Mouse (Mus musculus) liver, embryonic 16.5 days (tissue): ENCODE measurements at regions not wholly inside any gene's neighbourhood (a gene's known extent, or its start where the extent isn't known, plus 50 kb on each side); places are given as distances from the start of the nearest gene placed in this dataset.

Source experiments
- ATAC-seq: fragments of 200-750 bp; cut with Nextera tagmentation; 2 replicates; pipeline ENCODE4 v1.8.0; 2017; ENCODE audit warnings: low read depth, mild to moderate bottlenecking, moderate number of reproducible peaks, moderate library complexity
- H3K27ac ChIP-seq: fragments of 300-500 bp; sonication (generic); 2 replicates; pipeline ENCODE4 v1.5.1; 2014; ENCODE audit warnings: mild to moderate bottlenecking, low read length
- H3K27me3 ChIP-seq: fragments of 300-500 bp; sonication (generic); 2 replicates; pipeline ENCODE4 v1.6.1; 2014; ENCODE audit warnings: low read depth, low read length, mixed read lengths; ENCODE audit not compliant: control insufficient read depth, insufficient read depth
- H3K36me3 ChIP-seq: fragments of 300-500 bp; sonication (generic); 2 replicates; pipeline ENCODE4 v1.6.1; 2014; ENCODE audit warnings: mild to moderate bottlenecking; ENCODE audit not compliant: control insufficient read depth, insufficient read depth
- H3K4me1 ChIP-seq: fragments of 300-500 bp; sonication (generic); 2 replicates; pipeline ENCODE4 v1.6.1; 2014; ENCODE audit warnings: low read depth, low read length, mixed read lengths; ENCODE audit not compliant: control insufficient read depth
- H3K4me2 ChIP-seq: fragments of 300-500 bp; sonication (generic); 2 replicates; pipeline ENCODE4 v1.6.1; 2014; ENCODE audit warnings: low read depth, low read length, mixed read lengths
- H3K4me3 ChIP-seq: fragments of 300-500 bp; sonication (generic); 2 replicates; pipeline ENCODE4 v1.5.1; 2014; ENCODE audit warnings: low read depth, mild to moderate bottlenecking, low read length
- H3K9ac ChIP-seq: fragments of 300-500 bp; sonication (generic); 2 replicates; pipeline ENCODE4 v1.6.1; 2014; ENCODE audit warnings: low read depth, low read length
- H3K9me3 ChIP-seq: fragments of 300-500 bp; sonication (generic); replicated peaks from 2 replicates; pipeline ENCODE4 v1.6.1; 2016; ENCODE audit warnings: low read length; ENCODE audit not compliant: control insufficient read depth
- WGBS: fragments of 180-500 bp; shearing (Covaris S2); extraction: QIAGEN DNeasy Blood & Tissue Kit; methylation state at CpG from one replicate; pipeline ENCODE4 v1.1.7; 2014; ENCODE audit not compliant: insufficient replicate concordance; 5-methylcytosine and 5-hydroxymethylcytosine counted together

DNA sequence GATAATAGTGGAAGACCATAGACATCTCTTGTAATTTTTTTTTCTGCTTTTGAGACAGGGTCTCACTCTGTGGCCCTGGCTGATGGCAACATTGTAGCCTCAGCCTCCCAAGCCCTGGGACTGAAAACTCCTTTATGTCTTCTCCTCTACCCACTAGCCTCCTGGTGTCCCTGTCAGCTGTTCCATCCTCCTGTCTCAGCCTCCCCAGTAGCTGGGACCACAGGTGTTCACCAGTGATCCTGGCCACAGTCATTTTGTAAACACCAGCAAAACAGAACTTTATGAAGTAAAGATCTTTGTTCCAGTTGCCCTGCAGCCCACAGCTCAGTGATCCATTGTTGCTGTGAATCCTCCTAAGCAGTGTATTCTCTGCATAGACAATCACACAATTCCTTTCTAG is 129.9 kb upstream of the Eya4 start:
- Histone ChIP-seq H3K4me2 (no peak overlapping the region), H3K36me3 (no peaks in the 10 kb centered on the region), H3K9ac (no peak overlapping the region), H3K4me1 (no peaks in the 10 kb centered on the region), H3K27ac (no peak overlapping the region), H3K27me3 (no peaks in the 10 kb centered on the region), H3K4me3 (no peak overlapping the region), H3K9me3 (no peaks in the 10 kb centered on the region)
- no peak for ATAC-seq

DNA sequence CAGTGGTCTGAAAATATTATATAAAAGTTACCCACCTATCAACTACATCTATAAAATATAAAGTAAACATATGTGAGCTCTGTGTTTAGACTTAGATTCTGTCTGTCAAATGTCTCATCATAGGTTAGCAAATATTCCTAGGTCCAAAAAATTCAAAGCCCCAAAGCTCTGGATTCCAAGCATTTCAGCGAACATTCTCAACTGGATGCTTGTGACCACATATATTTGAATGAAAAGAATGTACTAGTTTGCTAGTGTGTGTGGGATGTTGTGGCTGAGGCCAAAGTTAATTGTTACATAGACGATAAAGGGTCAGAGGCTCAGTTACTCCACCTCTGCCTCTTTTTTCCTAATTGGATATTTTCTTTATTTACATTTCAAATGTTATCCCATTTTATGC is 128.3 kb upstream of the Eya4 start:
- Histone ChIP-seq H3K4me1 (no peaks in the 10 kb centered on the region), H3K27ac (no peak overlapping the region), H3K4me3 (no peak overlapping the region), H3K9ac (no peak overlapping the region), H3K4me2 (no peak overlapping the region), H3K36me3 (no peaks in the 10 kb centered on the region), H3K27me3 (no peaks in the 10 kb centered on the region), H3K9me3 (no peaks in the 10 kb centered on the region)
- ATAC-seq: no peak
- 62% methylated on average over 2 of the region's 2 CpGs for WGBS

DNA sequence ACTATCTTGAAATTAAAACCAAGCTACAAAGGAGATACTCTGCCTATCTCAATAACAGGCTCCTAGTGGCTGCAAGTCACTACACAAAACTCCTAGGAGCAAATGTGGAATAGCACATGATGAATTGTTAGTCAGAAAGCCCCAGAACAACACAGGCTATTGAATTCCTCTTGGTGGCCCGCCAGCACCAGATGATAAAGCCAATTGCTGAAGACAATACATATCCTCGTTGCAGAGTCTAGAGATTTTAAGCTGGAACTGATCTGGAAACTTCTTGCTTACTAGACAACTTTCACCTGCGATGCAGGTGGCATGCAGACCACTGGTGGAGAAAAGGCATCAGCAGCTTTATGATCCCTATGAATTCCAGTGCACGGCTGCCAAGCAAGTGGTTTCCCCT is 126.5 kb upstream of the Eya4 start:
- H3K27ac ChIP-seq: no peak overlapping the region
- no peaks in the 10 kb centered on the region for H3K27me3 ChIP-seq
- WGBS: 57% methylated on average over 4 of the region's 4 CpGs
- no peaks in the 10 kb centered on the region for H3K4me1 ChIP-seq
- ATAC-seq: no peak
- no peak overlapping the region for H3K4me3 ChIP-seq
- no peak overlapping the region for H3K9ac ChIP-seq
- no peaks in the 10 kb centered on the region for H3K9me3 ChIP-seq
- H3K4me2 ChIP-seq: no peak overlapping the region
- no peaks in the 10 kb centered on the region for H3K36me3 ChIP-seq

DNA sequence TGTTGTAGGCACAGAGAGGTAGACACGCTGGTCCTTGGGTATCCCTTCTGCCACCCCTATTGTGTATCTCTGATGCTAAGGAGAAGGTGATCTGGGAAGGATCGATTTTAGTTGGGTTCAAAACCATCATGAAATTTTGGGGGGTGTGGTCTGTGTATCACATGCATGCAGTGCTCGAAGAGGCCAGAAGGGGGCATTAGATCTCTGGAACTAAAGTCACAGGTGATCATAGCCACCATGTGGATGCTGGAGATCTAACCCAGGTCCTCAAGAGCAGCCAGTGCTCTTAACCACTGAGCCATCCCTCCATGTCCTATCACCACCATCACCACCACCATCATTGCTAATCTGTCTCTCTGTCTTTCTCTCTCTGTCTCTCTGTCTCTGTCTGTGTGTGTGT is 100.4 kb upstream of the Eya4 start:
- WGBS: 60% methylated on average over 3 of the region's 3 CpGs
- no peaks in the 10 kb centered on the region for H3K9me3 ChIP-seq
- ATAC-seq: no peak

DNA sequence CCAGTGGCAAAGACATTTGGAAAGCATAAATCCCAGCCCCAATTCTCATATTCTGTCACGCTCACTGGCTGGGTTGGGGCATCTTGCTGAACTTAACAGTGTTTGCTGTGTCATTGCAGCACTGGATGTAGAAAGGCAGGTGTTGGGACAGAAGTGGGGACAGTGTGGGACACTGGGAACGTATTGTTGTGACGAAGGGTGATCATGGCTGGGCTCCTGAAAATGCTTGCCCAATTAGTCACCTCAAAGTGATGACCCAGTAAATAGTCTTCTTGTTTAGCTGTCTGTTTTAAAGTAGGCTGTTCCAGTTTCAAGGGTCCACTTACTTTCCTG is 100.0 kb upstream of the Eya4 start:
- Histone ChIP-seq H3K27me3 (no peaks in the 10 kb centered on the region), H3K4me2 (no peak overlapping the region), H3K4me1 (no peaks in the 10 kb centered on the region), H3K36me3 (no peaks in the 10 kb centered on the region), H3K9me3 (no peaks in the 10 kb centered on the region), H3K4me3 (no peak overlapping the region), H3K9ac (no peak overlapping the region), H3K27ac (no peak overlapping the region)
- WGBS: 70% methylated on average over 3 of the region's 3 CpGs
- ATAC-seq: no peak

More for the DNA sequence above, 100.4 kb upstream of the Eya4 start:
- no peaks in the 10 kb centered on the region for H3K4me1 ChIP-seq
- no peaks in the 10 kb centered on the region for H3K27me3 ChIP-seq
- H3K9ac ChIP-seq: no peak overlapping the region
- no peak overlapping the region for H3K4me2 ChIP-seq
- no peaks in the 10 kb centered on the region for H3K36me3 ChIP-seq
- H3K4me3 ChIP-seq: no peak overlapping the region
- H3K27ac ChIP-seq: no peak overlapping the region

DNA sequence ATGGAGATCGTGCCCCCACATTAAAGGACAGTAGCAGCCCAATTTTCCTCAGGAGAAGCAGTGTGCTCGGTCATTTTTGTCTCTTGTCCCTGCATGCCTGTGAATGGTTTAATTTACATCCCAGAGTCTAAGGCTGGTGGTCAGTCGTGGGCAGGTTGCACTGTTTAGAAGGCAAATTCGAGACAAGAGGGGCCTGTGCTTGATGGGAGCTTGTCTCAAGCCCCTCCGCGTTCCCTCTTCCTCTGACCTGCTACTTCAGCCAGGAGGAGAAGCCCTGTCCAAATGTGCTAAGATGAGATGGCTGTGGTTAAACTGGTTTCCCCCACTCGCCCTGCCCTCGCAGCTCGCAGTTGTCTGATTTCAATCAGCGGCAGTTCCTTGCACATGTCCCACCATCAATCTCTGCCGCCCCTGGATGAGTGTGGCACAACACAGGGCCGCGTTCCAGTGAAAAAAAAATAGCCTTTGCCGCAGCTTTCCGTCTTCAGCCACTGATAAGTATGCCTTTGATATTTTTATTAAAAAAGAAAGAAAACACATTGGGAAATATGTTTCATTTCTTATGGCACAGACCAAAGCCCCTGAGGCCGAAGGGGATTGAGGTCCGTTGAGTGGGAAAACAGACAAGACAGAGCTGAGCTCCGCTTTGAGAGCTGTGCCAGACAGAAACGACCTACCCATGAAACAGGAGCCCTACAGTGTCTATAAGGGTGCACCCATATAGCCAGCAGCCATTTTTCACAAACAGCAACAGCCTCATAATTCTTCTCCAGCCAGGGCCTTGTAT is 99.5 kb upstream of the Eya4 start:
- H3K36me3 ChIP-seq: no peaks in the 10 kb centered on the region
- H3K4me1 ChIP-seq: no peaks in the 10 kb centered on the region
- H3K4me2 ChIP-seq: no peak overlapping the region
- H3K9me3 ChIP-seq: no peaks in the 10 kb centered on the region
- no peak overlapping the region for H3K9ac ChIP-seq
- H3K4me3 ChIP-seq: no peak overlapping the region
- no peaks in the 10 kb centered on the region for H3K27me3 ChIP-seq
- no peak for ATAC-seq
- 57% methylated on average over 19 of the region's 19 CpGs for WGBS
- no peak overlapping the region for H3K27ac ChIP-seq

DNA sequence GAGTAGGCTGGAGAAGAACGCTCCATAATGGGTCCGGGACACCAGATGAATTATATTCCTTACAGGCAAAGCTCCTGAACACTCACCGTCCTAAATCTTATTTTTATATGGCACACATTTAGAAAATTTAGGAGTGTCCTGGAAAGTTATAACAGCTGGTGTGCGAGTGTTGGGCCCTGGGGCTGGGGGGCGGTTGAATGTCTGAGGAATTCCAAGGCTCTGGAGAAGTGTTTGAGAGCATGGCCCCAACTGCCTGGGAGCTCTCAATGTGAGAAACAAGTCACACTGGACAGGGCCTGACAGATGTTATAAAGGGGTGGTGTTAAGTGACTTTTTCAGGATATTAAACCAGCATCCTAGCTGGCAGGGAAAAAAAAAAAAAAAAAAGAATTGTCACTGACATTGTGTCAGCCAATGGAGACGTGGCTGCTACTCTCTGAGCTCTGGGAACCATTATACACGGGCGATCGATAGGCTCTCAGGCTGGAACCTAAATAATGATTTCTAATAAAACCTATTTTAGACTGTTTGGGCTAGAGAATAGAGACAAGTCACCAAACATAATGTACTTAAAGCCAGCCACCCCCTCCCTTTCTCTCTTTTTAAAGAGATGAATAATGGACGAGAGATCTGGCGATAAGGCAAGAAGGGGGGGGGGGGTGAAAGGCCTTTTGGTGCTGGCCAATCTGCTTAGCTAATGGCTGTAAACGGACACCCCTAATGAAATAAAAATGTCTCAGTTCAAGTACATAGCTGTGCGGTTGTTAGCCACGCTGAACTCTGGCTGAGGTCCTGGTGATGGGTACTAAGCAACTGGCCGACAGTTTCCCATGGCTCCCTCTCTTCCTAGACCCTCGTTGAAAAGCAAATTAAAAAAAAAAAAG is 98.6 kb upstream of the Eya4 start:
- H3K27ac ChIP-seq: no peak overlapping the region
- no peaks in the 10 kb centered on the region for H3K4me1 ChIP-seq
- H3K27me3 ChIP-seq: no peaks in the 10 kb centered on the region
- 70% methylated on average over 16 of the region's 16 CpGs for WGBS
- ATAC-seq: no peak
- H3K9me3 ChIP-seq: no peaks in the 10 kb centered on the region
- H3K36me3 ChIP-seq: no peaks in the 10 kb centered on the region
- no peak overlapping the region for H3K9ac ChIP-seq
- no peak overlapping the region for H3K4me2 ChIP-seq
- H3K4me3 ChIP-seq: no peak overlapping the region

DNA sequence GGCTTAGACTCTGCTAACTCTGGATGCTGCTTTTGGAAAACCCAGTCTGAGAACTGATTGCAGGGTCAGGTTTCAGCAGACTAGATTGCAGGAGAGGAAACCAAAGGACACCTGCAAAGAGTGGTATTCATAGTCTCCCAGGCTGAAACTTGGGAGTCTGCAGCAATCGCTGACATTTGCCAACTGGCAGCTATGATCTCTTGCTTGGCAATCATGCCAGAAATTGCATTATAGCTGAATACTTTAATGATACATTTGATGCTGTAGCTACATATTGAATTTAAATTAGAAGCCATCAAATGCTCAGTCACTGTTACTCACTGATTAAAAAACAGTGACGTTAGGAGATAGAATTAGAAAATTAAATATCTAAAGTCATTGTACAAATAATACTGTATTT is 79.8 kb upstream of the Eya4 start:
- H3K9ac ChIP-seq: no peak overlapping the region
- no peak overlapping the region for H3K4me2 ChIP-seq

DNA sequence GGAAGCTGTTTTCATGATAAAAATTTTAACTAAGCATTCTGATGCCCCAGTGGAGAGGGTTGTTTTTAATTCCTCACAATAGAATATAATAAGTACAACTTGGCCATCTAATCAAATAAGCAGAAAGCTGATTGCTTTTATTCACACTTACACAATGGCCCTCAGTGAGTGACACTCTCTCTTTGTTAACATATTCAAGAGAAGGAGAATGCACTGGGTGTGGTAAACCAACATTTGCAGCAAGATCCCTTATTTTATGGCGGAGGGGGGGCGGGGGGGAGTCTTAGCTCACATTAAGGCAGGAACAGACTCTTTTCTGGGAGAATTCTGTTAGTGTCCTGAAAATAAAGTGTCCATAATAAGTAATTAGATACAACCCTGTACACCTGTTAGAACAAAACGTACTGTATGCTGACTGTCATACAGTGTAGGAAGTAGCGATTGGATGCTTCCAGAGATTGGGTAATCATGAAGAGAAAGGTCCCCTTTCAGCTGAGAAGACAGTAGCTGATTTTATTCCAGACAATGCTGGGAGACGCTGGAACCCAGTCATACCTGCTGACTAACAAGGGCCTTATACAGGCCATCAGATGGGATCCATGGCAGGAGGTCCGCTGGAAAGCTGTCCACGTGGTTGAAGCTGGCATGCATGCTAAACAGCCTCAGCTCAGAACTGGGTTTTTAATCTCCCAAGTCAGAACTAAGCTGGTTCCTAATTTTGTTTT is 63.4 kb upstream of the Eya4 start:
- no peak overlapping the region for H3K4me3 ChIP-seq
- H3K9ac ChIP-seq: no peak overlapping the region
- no peak for ATAC-seq
- no peaks in the 10 kb centered on the region for H3K9me3 ChIP-seq
- H3K4me1 ChIP-seq: no peaks in the 10 kb centered on the region
- no peaks in the 10 kb centered on the region for H3K36me3 ChIP-seq
- WGBS: 60% methylated on average over 7 of the region's 7 CpGs
- no peak overlapping the region for H3K4me2 ChIP-seq
- H3K27ac ChIP-seq: no peak overlapping the region
- no peaks in the 10 kb centered on the region for H3K27me3 ChIP-seq

More for the DNA sequence above, 79.8 kb upstream of the Eya4 start:
- H3K4me1 ChIP-seq: no peaks in the 10 kb centered on the region
- ATAC-seq: no peak
- no peaks in the 10 kb centered on the region for H3K9me3 ChIP-seq
- WGBS: 50% methylated on average over 2 of the region's 2 CpGs
- no peaks in the 10 kb centered on the region for H3K36me3 ChIP-seq
- no peak overlapping the region for H3K4me3 ChIP-seq
- no peak overlapping the region for H3K27ac ChIP-seq
- H3K27me3 ChIP-seq: no peaks in the 10 kb centered on the region
